Mouse (Mus musculus) liver, postnatal 0 days (tissue): ENCODE measurements at regions not wholly inside any gene's neighbourhood (a gene's known extent, or its start where the extent isn't known, plus 50 kb on each side); places are given as distances from the start of the nearest gene placed in this dataset.

Experiments used
- CTCF ChIP-seq: sonication (generic); IDR thresholded peaks from 2 replicates; pipeline ENCODE4 v1.5.1; 2016; ENCODE audit warnings: antibody characterized with exemption, low read depth
- EP300 ChIP-seq: IDR thresholded peaks from 2 replicates; pipeline ENCODE4 v1.6.1; 2016; ENCODE audit warnings: antibody characterized with exemption, low read depth, mild to moderate bottlenecking

- TF ChIP-seq CTCF (no peak), EP300 (no peak)
Observed at GRCm38 (mm10) chr17:91286875-91287274, 194.0 kb upstream of the Nrxn1 start.
